Mouse (Mus musculus) MEL (cell line): ENCODE results near the gene Mns1. TPM values are rescaled to one million over a fixed set of nuclear protein-coding genes. Genes with fewer than 3 reads are reported as not detected.

Experiments used
- DNase-seq: peaks from one replicate; pipeline ENCODE4 v3.0.0; 2011; ENCODE audit warnings: low read depth, low spot score
- H3K27ac ChIP-seq: 2 replicates; pipeline ENCODE4 v1.5.1; 2012; ENCODE audit warnings: low read depth, mild to moderate bottlenecking, control low read depth, low read length, moderate library complexity; ENCODE audit not compliant: control insufficient read depth
- H3K27me3 ChIP-seq, 2 experiments: fragments of 150-350 bp in 1 of 2; sonication (generic) in 1 of 2; 2 replicates each; pipeline ENCODE4 v1.6.1; 2012; ENCODE audit warnings: low read length in 2 of 2, mild to moderate bottlenecking in 2 of 2, improper control_type of control experiment in 1 of 2, moderate library complexity in 1 of 2; ENCODE audit not compliant: insufficient read depth in 2 of 2, control insufficient read depth in 1 of 2
- H3K36me3 ChIP-seq, 2 experiments: 2 replicates each; pipeline ENCODE4 v1.6.1; 2012 to 2014; ENCODE audit warnings: low read length in 2 of 2, improper control_type of control experiment in 1 of 2, inconsistent platforms in 1 of 2, mild to moderate bottlenecking in 1 of 2; ENCODE audit not compliant: insufficient read depth in 2 of 2, control insufficient read depth in 1 of 2
- H3K4me1 ChIP-seq, 2 experiments: fragments of 150-350 bp in 1 of 2; sonication (generic) in 1 of 2; 2 replicates each; pipeline ENCODE4 v1.6.1; 2012; ENCODE audit warnings: low read length in 2 of 2, improper control_type of control experiment in 1 of 2, mild to moderate bottlenecking in 1 of 2; ENCODE audit not compliant: insufficient read depth in 2 of 2, control insufficient read depth in 1 of 2
- H3K4me3 ChIP-seq, 2 experiments: fragments of 150-350 bp in 1 of 2; sonication (generic) in 1 of 2; 2 replicates each; pipeline ENCODE4 v1.5.1; 2012; ENCODE audit warnings: low read depth in 2 of 2, low read length in 2 of 2, mild to moderate bottlenecking in 2 of 2, moderate library complexity in 2 of 2, control low read depth in 1 of 2, improper control_type of control experiment in 1 of 2; ENCODE audit not compliant: control insufficient read depth in 1 of 2, insufficient read depth in 1 of 2
- H3K79me2 ChIP-seq: 2 replicates; pipeline ENCODE4 v1.6.1; 2012; ENCODE audit warnings: mild to moderate bottlenecking, low read length, moderate library complexity; ENCODE audit not compliant: control insufficient read depth, poor library complexity, insufficient read depth
- H3K9ac ChIP-seq: 2 replicates; pipeline ENCODE4 v1.6.1; 2012; ENCODE audit warnings: low read depth, mild to moderate bottlenecking, control low read depth, low read length, moderate library complexity; ENCODE audit not compliant: control insufficient read depth, poor library complexity, severe bottlenecking
- H3K9me3 ChIP-seq: fragments of 150-350 bp; sonication (generic); replicated peaks from 2 replicates; pipeline ENCODE4 v1.6.1; 2012; ENCODE audit warnings: mild to moderate bottlenecking, low read length, improper control_type of control experiment, moderate library complexity; ENCODE audit not compliant: insufficient read depth
- BHLHE40 ChIP-seq: IDR thresholded peaks from 2 replicates; pipeline ENCODE4 v1.6.1; 2012; ENCODE audit warnings: low read depth, mild to moderate bottlenecking, inconsistent platforms, low read length, improper control_type of control experiment, borderline replicate concordance
- CHD1 ChIP-seq: IDR thresholded peaks from 2 replicates; pipeline ENCODE4 v1.6.1; 2012; ENCODE audit warnings: low read depth, mild to moderate bottlenecking, inconsistent platforms, low read length, improper control_type of control experiment
- CHD2 ChIP-seq: IDR thresholded peaks from 2 replicates; pipeline ENCODE4 v1.6.1; 2011; ENCODE audit warnings: low read length, improper control_type of control experiment
- E2F4 ChIP-seq: IDR thresholded peaks from 2 replicates; pipeline ENCODE4 v1.6.1; 2011; ENCODE audit warnings: low read depth, low read length, improper control_type of control experiment, borderline replicate concordance
- EP300 ChIP-seq, 2 experiments: IDR thresholded peaks; 2 replicates each; pipeline ENCODE4 v1.6.1; 2011; ENCODE audit warnings: improper control_type of control experiment in 2 of 2, low read length in 2 of 2, low read depth in 1 of 2, mild to moderate bottlenecking in 1 of 2
- ETS1 ChIP-seq: IDR thresholded peaks from 2 replicates; pipeline ENCODE4 v1.6.1; 2012; ENCODE audit warnings: low read depth, mild to moderate bottlenecking, inconsistent platforms, low read length, improper control_type of control experiment, moderate library complexity
- GABPA ChIP-seq: IDR thresholded peaks from 2 replicates; pipeline ENCODE4 v1.6.1; 2012; ENCODE audit warnings: low read depth, mild to moderate bottlenecking, inconsistent platforms, low read length, improper control_type of control experiment, moderate library complexity
- GATA1 ChIP-seq: IDR thresholded peaks from 2 replicates; pipeline ENCODE4 v1.6.1; 2011; ENCODE audit warnings: low read depth, low read length, improper control_type of control experiment
- HCFC1 ChIP-seq: IDR thresholded peaks from 2 replicates; pipeline ENCODE4 v1.6.1; 2012; ENCODE audit warnings: low read depth, mild to moderate bottlenecking, inconsistent platforms, low read length, improper control_type of control experiment, moderate library complexity
- MAX ChIP-seq: IDR thresholded peaks from 2 replicates; pipeline ENCODE4 v1.6.1; 2011; ENCODE audit warnings: low read length, improper control_type of control experiment
- MEF2A ChIP-seq: IDR thresholded peaks from 2 replicates; pipeline ENCODE4 v1.6.1; 2014; ENCODE audit warnings: low read depth, mild to moderate bottlenecking, inconsistent platforms, low read length, improper control_type of control experiment; ENCODE audit not compliant: poor library complexity, insufficient replicate concordance, severe bottlenecking; ENCODE audit errors: extremely low read depth
- MXI1 ChIP-seq: IDR thresholded peaks from 2 replicates; pipeline ENCODE4 v1.6.1; 2011; ENCODE audit warnings: mild to moderate bottlenecking, low read depth, low read length, improper control_type of control experiment
- MYB ChIP-seq: IDR thresholded peaks from 2 replicates; pipeline ENCODE4 v1.6.1; 2011; ENCODE audit warnings: mild to moderate bottlenecking, low read depth, low read length, improper control_type of control experiment
- NELFE ChIP-seq: IDR thresholded peaks from 2 replicates; pipeline ENCODE4 v1.6.1; 2011; ENCODE audit warnings: low read depth, low read length, improper control_type of control experiment
- POLR2A ChIP-seq, 2 experiments: IDR thresholded peaks; 2 replicates each; pipeline ENCODE4 v1.6.1; 2011 to 2012; ENCODE audit warnings: low read length in 2 of 2, mild to moderate bottlenecking in 2 of 2, control low read depth in 1 of 2, improper control_type of control experiment in 1 of 2, low read depth in 1 of 2, moderate library complexity in 1 of 2; ENCODE audit not compliant: control insufficient read depth in 1 of 2, insufficient read depth in 1 of 2, poor library complexity in 1 of 2
- POLR2AphosphoS2 ChIP-seq: IDR thresholded peaks from 2 replicates; pipeline ENCODE4 v1.6.1; 2011; ENCODE audit warnings: low read length, improper control_type of control experiment
- POLR2AphosphoS5 ChIP-seq: IDR thresholded peaks from 2 replicates; pipeline ENCODE4 v1.6.1; 2012; ENCODE audit warnings: low read depth, borderline replicate concordance, mild to moderate bottlenecking, inconsistent platforms, low read length, moderate library complexity, mixed read lengths
- SIN3A ChIP-seq: IDR thresholded peaks from 2 replicates; pipeline ENCODE4 v1.6.1; 2012; ENCODE audit warnings: low read length, improper control_type of control experiment, inconsistent platforms
- TBP ChIP-seq: IDR thresholded peaks from 2 replicates; pipeline ENCODE4 v1.8.0; 2011; ENCODE audit warnings: low read depth, low read length, improper control_type of control experiment
- UBTF ChIP-seq: IDR thresholded peaks from 2 replicates; pipeline ENCODE4 v1.6.1; 2012; ENCODE audit warnings: low read depth, mild to moderate bottlenecking, inconsistent platforms, low read length, improper control_type of control experiment, moderate library complexity, borderline replicate concordance; ENCODE audit not compliant: insufficient read depth
- USF2 ChIP-seq, 2 experiments: IDR thresholded peaks; 2 replicates each; pipeline ENCODE4 v1.6.1; 2011 to 2012; ENCODE audit warnings: improper control_type of control experiment in 2 of 2, low read length in 2 of 2, borderline replicate concordance in 1 of 2, inconsistent platforms in 1 of 2, low read depth in 1 of 2, mild to moderate bottlenecking in 1 of 2; ENCODE audit not compliant: insufficient read depth in 1 of 2
- ZC3H11A ChIP-seq: IDR thresholded peaks from 2 replicates; pipeline ENCODE4 v1.6.1; 2012; ENCODE audit warnings: low read depth, mild to moderate bottlenecking, inconsistent platforms, low read length, improper control_type of control experiment
- ZNF384 ChIP-seq: IDR thresholded peaks from 2 replicates; pipeline ENCODE4 v1.6.1; 2012; ENCODE audit warnings: low read depth, mild to moderate bottlenecking, inconsistent platforms, low read length, improper control_type of control experiment
- polyA plus RNA-seq, 2 experiments: library from polyadenylated mRNA; stranded (reverse) in 1 of 2; unstranded in 1 of 2; fragments of >175 nt in 1 of 2; fragments of >200 nt in 1 of 2; gene quantifications; 2 replicates each; pipeline versions ENCODE4 v1.2.1 to v1.2.4; 2012; ENCODE audit warnings: low replicate concordance in 2 of 2, low read depth in 1 of 2; ENCODE audit not compliant: insufficient read length in 2 of 2, insufficient read depth in 1 of 2, missing spikeins in 1 of 2
- total RNA-seq: library from RNA; depleted of rRNA; stranded (reverse); fragments of 300-350 nt; gene quantifications from 2 replicates; pipeline ENCODE4 v1.2.3, GENCODE M21; 2012

The Mns1 gene
- total and polyA plus RNA-seq, 3 experiments: 54.0 to 54.8 TPM; not detected in 1

DNA sequence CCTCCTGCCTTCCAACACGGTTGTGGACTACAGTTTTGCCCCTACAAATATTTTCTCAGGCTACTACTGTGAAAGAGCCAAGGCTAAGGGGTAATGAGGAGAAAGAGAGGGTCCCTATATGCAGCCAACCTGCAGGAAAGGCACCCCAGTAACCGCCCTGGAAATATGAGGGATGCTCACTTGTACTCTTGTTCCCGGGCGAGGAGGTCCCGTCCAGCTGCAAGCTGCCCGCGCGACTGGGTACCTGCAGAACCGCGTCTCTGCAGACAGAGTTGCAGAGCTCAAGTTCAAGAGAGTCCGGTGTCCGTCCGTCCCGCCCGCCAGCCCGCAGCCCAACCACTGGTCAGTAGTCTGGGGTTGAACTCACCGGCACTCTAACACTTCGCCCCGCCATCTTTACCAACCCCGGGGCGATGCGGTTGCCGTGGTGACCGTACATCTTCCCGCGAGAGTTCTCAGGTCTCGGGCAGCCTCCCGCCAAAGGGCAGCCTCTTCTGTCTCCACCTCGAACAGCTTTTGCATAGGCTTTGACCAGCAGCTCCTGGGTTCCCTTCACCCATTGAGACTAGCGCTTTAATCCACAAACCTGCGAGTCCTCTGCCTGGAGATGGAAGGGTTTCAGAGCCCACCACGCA, 53.9 kb downstream of the Mns1 start (continued):
- peak; percentile 68 for TF ChIP-seq MAX
- peak; percentile 85; the same call in 1 of the 2 replicates for TF ChIP-seq E2F4

DNA sequence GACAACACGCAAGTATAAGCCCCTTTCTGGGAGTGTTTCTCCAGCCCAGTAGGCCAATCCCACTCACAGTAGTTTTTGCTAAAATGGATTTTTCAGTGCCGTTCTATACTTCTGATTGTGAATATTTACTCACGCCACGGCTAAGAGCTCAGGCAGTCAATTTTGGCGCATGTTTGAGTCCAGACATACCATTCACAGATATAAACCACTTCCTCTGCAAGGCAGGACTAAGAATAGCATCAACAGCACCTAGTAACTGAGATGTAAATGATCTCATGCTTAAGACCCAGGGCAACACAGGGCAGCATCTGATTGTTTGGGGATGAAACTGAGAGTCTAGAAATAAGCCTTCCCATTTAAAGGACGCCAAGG, 54.4 kb downstream of the Mns1 start, which contains the start of gene Tex9:
Gene Tex9, minus strand, starts transcription at position 19 of the 372 bp plus-strand sequence.
- peaks cover 2% of the 10 kb centered on the region for H3K79me2 ChIP-seq
- H3K9me3 ChIP-seq: no peaks in the 10 kb centered on the region
- peak within 1 kb of the TSS; percentile 78 for H3K9ac ChIP-seq
- no peaks in the 10 kb centered on the region for H3K27me3 ChIP-seq
- DNase-seq: peak; percentile 74
- H3K4me1 ChIP-seq: peaks cover 15 to 26% of the 10 kb centered on the region in 2 experiments
- TF ChIP-seq POLR2AphosphoS5 (no peak), NELFE (no peak), BHLHE40 (no peak; the same call in 1 of the 2 replicates), USF2 (IDR thresholded peaks at IDR 0.05; ENCODE audit: borderline replicate concordance in 1 of 2, insufficient read depth in 1 of 2, low read depth in 1 of 2, low read length in 2 of 2) (no peak), CHD1 (no peak), ETS1 (peak; percentile 77), MAX (0 out of 2 replicates have a peak, but pooled peaks have one; percentile 4), GATA1 (no peak), HCFC1 (0 out of 2 replicates have a peak, but pooled peaks have one; percentile 2), UBTF (no peak), CHD2 (no peak), POLR2A (IDR thresholded peaks at IDR 0.05; ENCODE audit: control insufficient read depth in 1 of 2, insufficient read depth in 1 of 2, low read depth in 1 of 2, low read length in 2 of 2, poor library complexity in 1 of 2) (0 out of 4 replicates have a peak, but pooled peaks of 1 of the 2 experiments have one; percentile 1), ZNF384 (no peak), ZC3H11A (no peak), EP300 (IDR thresholded peaks at IDR 0.05; ENCODE audit: low read depth in 1 of 2, low read length in 2 of 2) (peak in 1 of 2 experiments; percentile 35; a peak in 1 of 4 replicates), GABPA (no peak), POLR2AphosphoS2 (no peak), MYB (no peak), TBP (no peak), SIN3A (peak; percentile 7; the same call in 1 of the 2 replicates), E2F4 (no peak), MEF2A (peak; percentile 81; the same call in 1 of the 2 replicates), MXI1 (peak; percentile 63; the same call in 1 of the 2 replicates)
- H3K4me3 ChIP-seq: peak within 1 kb of the TSS; percentile 49 to 78
- peak within 1 kb of the TSS; percentile 82 for H3K27ac ChIP-seq
- H3K36me3 ChIP-seq: peaks cover 0 to 40% of the 10 kb centered on the region in 2 experiments; a peak in 2 of 4 replicates
